Mouse (Mus musculus) CD8-positive naive resting alpha-beta T cell, adult 2 months (primary cell): ENCODE data around the gene Il9r.
A peak's percentile ranks its signal among the peaks of the same experiment; 100 is the strongest.

Experiments
- DNase-seq, 2 experiments: peaks; one replicate each; pipeline ENCODE4 v3.0.0; 2022; ENCODE audit warnings: low read depth in 2 of 2, low spot score in 2 of 2

The Il9r gene

GRCm38 (mm10) chr11:32161922-32162804 is 37.9 kb downstream of the Il9r start:
- peak; percentile 77 to 86 for DNase-seq

GRCm38 (mm10) chr11:32161500-32161899 is 38.6 kb downstream of the Il9r start:
- DNase-seq: no peak

GRCm38 (mm10) chr11:32160341-32160740 is 39.7 kb downstream of the Il9r start:
- DNase-seq: no peak

- DNase-seq: no peak
Measured at GRCm38 (mm10) chr11:32159176-32159575, 40.9 kb downstream of the Il9r start.

GRCm38 (mm10) chr11:32157791-32158594 is 42.1 kb downstream of the Il9r start:
- DNase-seq: no peak

GRCm38 (mm10) chr11:32156854-32157630 is 43.0 kb downstream of the Il9r start:
- no peak for DNase-seq

- no peak for DNase-seq
Measured at GRCm38 (mm10) chr11:32153216-32153615, 46.9 kb downstream of the Il9r start.

- DNase-seq: no peak
Measured at GRCm38 (mm10) chr11:32152814-32153213, 47.3 kb downstream of the Il9r start.

GRCm38 (mm10) chr11:32151243-32151642 is 48.8 kb downstream of the Il9r start:
- no peak for DNase-seq

- DNase-seq: no peak
Measured at GRCm38 (mm10) chr11:32149605-32150004, 50.5 kb downstream of the Il9r start.

- no peak for DNase-seq
Measured at GRCm38 (mm10) chr11:32142771-32143170, 57.3 kb downstream of the Il9r start.

- DNase-seq: no peak
Measured at GRCm38 (mm10) chr11:32141627-32142586, 58.2 kb downstream of the Il9r start.

GRCm38 (mm10) chr11:32141034-32141433 is 59.0 kb downstream of the Il9r start:
- peak; percentile 79 to 85 for DNase-seq

- no peak for DNase-seq
Measured at GRCm38 (mm10) chr11:32139528-32139961, 60.5 kb downstream of the Il9r start.

GRCm38 (mm10) chr11:32138614-32138964 is 61.5 kb downstream of the Il9r start:
- DNase-seq: no peak

GRCm38 (mm10) chr11:32137719-32138613 is 62.1 kb downstream of the Il9r start:
- DNase-seq: no peak
